Mouse (Mus musculus): ENCODE results near the gene Vangl2.

The Vangl2 gene

GRCm38 (mm10) chr1:172028394-172029275 lies at the start of gene Vangl2:
Gene Vangl2 (minus strand): TSS chr1:172028444.
- DNase-seq (ENCODE audit: extremely low read depth, insufficient read length, low spot score), result no peak

- no peak for DNase-seq (ENCODE audit: extremely low read depth, insufficient read length, low spot score)
Measured at GRCm38 (mm10) chr1:172077981-172078380, 49.7 kb upstream of the Vangl2 start.

GRCm38 (mm10) chr1:172072604-172073003 lies 44.4 kb upstream of the Vangl2 start:
- no peak for DNase-seq (ENCODE audit: extremely low read depth, insufficient read length, low spot score)

- no peak for DNase-seq (ENCODE audit: extremely low read depth, insufficient read length, low spot score)
Measured at GRCm38 (mm10) chr1:172071556-172071955, 43.3 kb upstream of the Vangl2 start.

- DNase-seq (ENCODE audit: extremely low read depth, insufficient read length, low spot score), result no peak
Measured at GRCm38 (mm10) chr1:172070227-172070626, 42.0 kb upstream of the Vangl2 start.

GRCm38 (mm10) chr1:172064613-172065141 lies 36.4 kb upstream of the Vangl2 start:
- DNase-seq (ENCODE audit: extremely low read depth, insufficient read length, low spot score), result no peak

- DNase-seq (ENCODE audit: extremely low read depth, insufficient read length, low spot score), result no peak
Measured at GRCm38 (mm10) chr1:172063291-172064023, 35.2 kb upstream of the Vangl2 start.

- no peak for DNase-seq (ENCODE audit: extremely low read depth, insufficient read length, low spot score)
Measured at GRCm38 (mm10) chr1:172062101-172062500, 33.9 kb upstream of the Vangl2 start.

- DNase-seq (ENCODE audit: extremely low read depth, insufficient read length, low spot score), result no peak
Measured at GRCm38 (mm10) chr1:172061217-172061616, 33.0 kb upstream of the Vangl2 start.

GRCm38 (mm10) chr1:172060659-172061058 lies 32.4 kb upstream of the Vangl2 start:
- no peak for DNase-seq (ENCODE audit: extremely low read depth, insufficient read length, low spot score)

GRCm38 (mm10) chr1:172058874-172059273 lies 30.6 kb upstream of the Vangl2 start:
- DNase-seq (ENCODE audit: extremely low read depth, insufficient read length, low spot score), result no peak

- DNase-seq (ENCODE audit: extremely low read depth, insufficient read length, low spot score), result no peak
Measured at GRCm38 (mm10) chr1:172058321-172058720, 30.1 kb upstream of the Vangl2 start.

- no peak for DNase-seq (ENCODE audit: extremely low read depth, insufficient read length, low spot score)
Measured at GRCm38 (mm10) chr1:172057491-172057921, 29.3 kb upstream of the Vangl2 start, which contains the start of gene Nhlh1. Gene Nhlh1 (minus strand): TSS chr1:172057573.

GRCm38 (mm10) chr1:172056251-172056650 lies 28.0 kb upstream of the Vangl2 start:
- no peak for DNase-seq (ENCODE audit: extremely low read depth, insufficient read length, low spot score)

GRCm38 (mm10) chr1:172053541-172054440 lies 25.5 kb upstream of the Vangl2 start:
- no peak for DNase-seq (ENCODE audit: extremely low read depth, insufficient read length, low spot score)

GRCm38 (mm10) chr1:172052766-172053279 lies 24.6 kb upstream of the Vangl2 start:
- no peak for DNase-seq (ENCODE audit: extremely low read depth, insufficient read length, low spot score)

GRCm38 (mm10) chr1:172049131-172049782 lies 21.0 kb upstream of the Vangl2 start:
- DNase-seq (ENCODE audit: extremely low read depth, insufficient read length, low spot score), result no peak

- no peak for DNase-seq (ENCODE audit: extremely low read depth, insufficient read length, low spot score)
Measured at GRCm38 (mm10) chr1:172048241-172048734, 20.0 kb upstream of the Vangl2 start.

GRCm38 (mm10) chr1:172046938-172047337 lies 18.7 kb upstream of the Vangl2 start:
- DNase-seq (ENCODE audit: extremely low read depth, insufficient read length, low spot score), result peak; percentile 45
